Mouse (Mus musculus) kidney, adult 2 months (tissue): ENCODE results near the gene Maml3. TPM values are rescaled to one million over a fixed set of nuclear protein-coding genes. Genes with fewer than 3 reads are reported as not detected.

Experiments
- DNase-seq: peaks from one replicate; pipeline ENCODE4 v3.0.0; 2021
- H3K27ac ChIP-seq: fragments of 200-500 bp; 2 replicates; pipeline ENCODE4 v1.5.1; 2012; ENCODE audit warnings: low read depth, low read length, control low read depth, inconsistent platforms; ENCODE audit not compliant: insufficient read depth
- H3K27me3 ChIP-seq: fragments of 200-500 bp; replicated peaks from 2 replicates; pipeline ENCODE4 v1.6.1; 2012; ENCODE audit warnings: mild to moderate bottlenecking, moderate library complexity, low read length, inconsistent platforms; ENCODE audit not compliant: control insufficient read depth, insufficient read depth
- H3K36me3 ChIP-seq: fragments of 200-500 bp; 2 replicates; pipeline ENCODE4 v1.6.1; 2012; ENCODE audit warnings: mild to moderate bottlenecking, moderate library complexity, low read length, inconsistent platforms; ENCODE audit not compliant: control insufficient read depth, insufficient read depth
- H3K4me1 ChIP-seq: fragments of 200-500 bp; 2 replicates; pipeline ENCODE4 v1.6.1; 2011; ENCODE audit warnings: low read length; ENCODE audit not compliant: control insufficient read depth, insufficient read depth
- H3K4me3 ChIP-seq: fragments of 200-500 bp; 2 replicates; pipeline ENCODE4 v1.5.1; 2011; ENCODE audit warnings: mild to moderate bottlenecking, low read depth, low read length, control low read depth; ENCODE audit not compliant: insufficient read depth
- CTCF ChIP-seq: fragments of 200-500 bp; conservative IDR thresholded peaks from 2 replicates; pipeline ENCODE4 v1.5.1; 2011; ENCODE audit warnings: low read depth, mild to moderate bottlenecking, control low read depth, low read length, moderate library complexity, mixed read lengths; ENCODE audit not compliant: insufficient read depth, insufficient read length
- POLR2A ChIP-seq: fragments of 200-500 bp; IDR thresholded peaks from one replicate; pipeline ENCODE4 v1.6.1; 2011; ENCODE audit warnings: low read depth, low read length, control low read depth
- WGBS: fragments of 180-500 bp; shearing (Covaris S2); methylation state at CpG from one replicate; pipeline ENCODE4 v1.1.7; 2018; 5-methylcytosine and 5-hydroxymethylcytosine counted together
- polyA plus RNA-seq: library from polyadenylated mRNA; depleted of rRNA; stranded (reverse); fragments of >200 nt; gene quantifications from 2 replicates; pipeline ENCODE4 v1.2.3, GENCODE M21; 2012

Maml3 gene
- polyA plus RNA-seq, 1 experiment = 3.6 TPM

- DNase-seq = no peak
- no peaks in the 10 kb centered on the region for H3K36me3 ChIP-seq
- 65% methylated on average over 4 of the region's 4 CpGs for WGBS
These were observed 214.7 kb downstream of the Maml3 start for GRCm38 (mm10) chr3:51890181-51890580.

GRCm38 (mm10) chr3:51889776-51890175, 215.1 kb downstream of the Maml3 start:
- peak; percentile 53 for DNase-seq
- 67% methylated on average over 5 of the region's 5 CpGs for WGBS

More at GRCm38 (mm10) chr3:51890181-51890580, 214.7 kb downstream of the Maml3 start:
- TF ChIP-seq POLR2A = no peak
- no peak for TF ChIP-seq CTCF
- Histone ChIP-seq H3K4me1 (no peaks in the 10 kb centered on the region; the same call in 1 of the 2 replicates), H3K4me3 (no peak overlapping the region), H3K27me3 (no peaks in the 10 kb centered on the region), H3K27ac (no peak overlapping the region)

GRCm38 (mm10) chr3:51888662-51889433, 216.0 kb downstream of the Maml3 start:
- Histone ChIP-seq H3K36me3 (no peaks in the 10 kb centered on the region), H3K4me3 (no peak overlapping the region), H3K27me3 (no peaks in the 10 kb centered on the region), H3K27ac (no peak overlapping the region), H3K4me1 (no peaks in the 10 kb centered on the region; the same call in 1 of the 2 replicates)
- WGBS = 44% methylated on average over 20 of the region's 20 CpGs
- DNase-seq = no peak
- TF ChIP-seq CTCF (no peak), POLR2A (no peak)

More at GRCm38 (mm10) chr3:51889776-51890175, 215.1 kb downstream of the Maml3 start:
- no peak for TF ChIP-seq CTCF
- no peak for TF ChIP-seq POLR2A
- Histone ChIP-seq H3K27me3 (no peaks in the 10 kb centered on the region), H3K4me3 (no peak overlapping the region), H3K27ac (no peak overlapping the region), H3K36me3 (no peaks in the 10 kb centered on the region), H3K4me1 (no peaks in the 10 kb centered on the region; the same call in 1 of the 2 replicates)

GRCm38 (mm10) chr3:51888295-51888661, 216.6 kb downstream of the Maml3 start:
- no peak overlapping the region for H3K4me3 ChIP-seq

GRCm38 (mm10) chr3:51885920-51886319, 219.0 kb downstream of the Maml3 start:
- Histone ChIP-seq H3K27ac (no peak overlapping the region), H3K4me1 (peaks cover 3% of the 10 kb centered on the region; the same call in 1 of the 2 replicates), H3K4me3 (no peak overlapping the region), H3K36me3 (no peaks in the 10 kb centered on the region), H3K27me3 (no peaks in the 10 kb centered on the region)
- no peak for DNase-seq
- TF ChIP-seq CTCF (no peak), POLR2A (no peak)
- 58% methylated on average over 5 of the region's 5 CpGs for WGBS

More at GRCm38 (mm10) chr3:51888295-51888661, 216.6 kb downstream of the Maml3 start:
- Histone ChIP-seq H3K36me3 (no peaks in the 10 kb centered on the region), H3K27me3 (no peaks in the 10 kb centered on the region), H3K27ac (no peak overlapping the region), H3K4me1 (no peaks in the 10 kb centered on the region; the same call in 1 of the 2 replicates)
- 34% methylated on average over 8 of the region's 8 CpGs for WGBS
- no peak for DNase-seq
- TF ChIP-seq CTCF (no peak), POLR2A (no peak)

GRCm38 (mm10) chr3:51885487-51885886, 219.4 kb downstream of the Maml3 start:
- WGBS = 98% methylated on average over 5 of the region's 5 CpGs
- TF ChIP-seq CTCF (no peak), POLR2A (no peak)

GRCm38 (mm10) chr3:51881981-51882380, 222.9 kb downstream of the Maml3 start:
- H3K27ac ChIP-seq = no peak overlapping the region
- WGBS = 54% methylated on average over 10 of the region's 10 CpGs
- no peaks in the 10 kb centered on the region for H3K27me3 ChIP-seq
- no peaks in the 10 kb centered on the region for H3K36me3 ChIP-seq
- TF ChIP-seq CTCF = no peak
- H3K4me3 ChIP-seq = no peak overlapping the region
- 0 out of 2 replicates have a peak, but pooled peaks cover 3% of the 10 kb centered on the region for H3K4me1 ChIP-seq
- DNase-seq = peak; percentile 35

More at GRCm38 (mm10) chr3:51885487-51885886, 219.4 kb downstream of the Maml3 start:
- Histone ChIP-seq H3K27me3 (no peaks in the 10 kb centered on the region), H3K36me3 (no peaks in the 10 kb centered on the region), H3K4me1 (peaks cover 3% of the 10 kb centered on the region; the same call in 1 of the 2 replicates), H3K27ac (no peak overlapping the region), H3K4me3 (no peak overlapping the region)
- no peak for DNase-seq
